Mouse (Mus musculus): ENCODE measurements around the gene Armc7.

DNA sequence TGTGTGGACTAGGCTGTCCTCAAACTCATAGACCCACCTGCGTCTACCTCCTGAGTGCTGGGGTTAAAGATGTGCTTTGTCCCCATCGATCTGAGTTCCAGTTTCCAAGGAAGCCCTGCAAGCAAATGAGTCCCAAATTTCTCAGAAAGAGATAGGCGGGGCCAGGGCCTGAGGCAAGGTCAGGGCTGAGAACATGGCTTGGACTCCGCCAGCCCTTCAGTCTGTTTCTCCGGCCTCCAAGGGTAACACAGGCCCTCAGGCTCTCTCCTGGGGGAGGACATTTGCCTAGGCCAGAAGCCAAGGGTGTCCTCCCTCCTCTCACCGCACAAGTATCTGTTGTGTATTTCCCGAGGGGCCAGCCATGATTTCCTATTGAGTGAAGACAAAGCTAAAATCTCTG lies 3.3 kb upstream of the Armc7 start:
- no peak for TF ChIP-seq POLR2A (IDR thresholded peaks at IDR 0.05; ENCODE audit: borderline replicate concordance, low read depth, low read length)
- TF ChIP-seq CTCF (IDR thresholded peaks at IDR 0.05; ENCODE audit: low read depth, low read length) = no peak
